Mouse (Mus musculus): ENCODE data around the gene Prdm10.

- no peak for TF ChIP-seq POLR2A (IDR thresholded peaks at IDR 0.05; ENCODE audit: borderline replicate concordance, extremely low read depth, low read depth, low read length)
- peak; percentile 68 for TF ChIP-seq CTCF (IDR thresholded peaks at IDR 0.05; ENCODE audit: insufficient read depth, low read length)
Measured at GRCm38 (mm10) chr9:31405217-31405616, 124.9 kb downstream of the Prdm10 start.
